Mouse (Mus musculus) ovary, adult 18-20 months (tissue): ENCODE measurements around the gene Nisch.

Experiments
- DNase-seq: peaks from one replicate; pipeline ENCODE4 v3.0.0; 2022; ENCODE audit warnings: low spot score, mixed read lengths

The Nisch gene

GRCm38 (mm10) chr14:31191936-31192335, 24.8 kb downstream of the Nisch start:
- no peak for DNase-seq

GRCm38 (mm10) chr14:31189348-31189747, 27.4 kb downstream of the Nisch start:
- DNase-seq = no peak

- DNase-seq = no peak
These were observed 28.0 kb downstream of the Nisch start for GRCm38 (mm10) chr14:31188771-31189181.

- DNase-seq = no peak
These were observed 30.1 kb downstream of the Nisch start for GRCm38 (mm10) chr14:31186656-31187055.

- no peak for DNase-seq
These were observed 32.6 kb downstream of the Nisch start for GRCm38 (mm10) chr14:31184195-31184594.

GRCm38 (mm10) chr14:31183541-31183940, 33.2 kb downstream of the Nisch start:
- DNase-seq = no peak

- DNase-seq = no peak
These were observed 33.9 kb downstream of the Nisch start for GRCm38 (mm10) chr14:31182786-31183290.

- DNase-seq = no peak
These were observed 35.2 kb downstream of the Nisch start for GRCm38 (mm10) chr14:31181512-31181911.

- no peak for DNase-seq
These were observed 36.9 kb downstream of the Nisch start for GRCm38 (mm10) chr14:31179677-31180365.

GRCm38 (mm10) chr14:31177715-31178114, 39.0 kb downstream of the Nisch start:
- no peak for DNase-seq

GRCm38 (mm10) chr14:31177287-31177686, 39.5 kb downstream of the Nisch start:
- DNase-seq = no peak

GRCm38 (mm10) chr14:31173537-31173936, 43.2 kb downstream of the Nisch start:
- DNase-seq = no peak

GRCm38 (mm10) chr14:31172781-31173455, 43.8 kb downstream of the Nisch start:
- no peak for DNase-seq

GRCm38 (mm10) chr14:31171821-31172220, 44.9 kb downstream of the Nisch start:
- DNase-seq = no peak

- DNase-seq = no peak
These were observed 45.4 kb downstream of the Nisch start for GRCm38 (mm10) chr14:31171386-31171785.

- DNase-seq = no peak
These were observed 45.8 kb downstream of the Nisch start for GRCm38 (mm10) chr14:31170963-31171362.

GRCm38 (mm10) chr14:31169508-31169907, 47.2 kb downstream of the Nisch start:
- no peak for DNase-seq

GRCm38 (mm10) chr14:31168425-31168824, 48.3 kb downstream of the Nisch start, which contains the start of gene Stab1:
Gene Stab1 (minus strand): TSS chr14:31168641.
- DNase-seq = no peak

GRCm38 (mm10) chr14:31166827-31167226, 49.9 kb downstream of the Nisch start:
- DNase-seq = no peak

GRCm38 (mm10) chr14:31165991-31166630, 50.6 kb downstream of the Nisch start:
- DNase-seq = no peak

- DNase-seq = no peak
These were observed 51.3 kb downstream of the Nisch start for GRCm38 (mm10) chr14:31165458-31165857.

- DNase-seq = no peak
These were observed 51.7 kb downstream of the Nisch start for GRCm38 (mm10) chr14:31165010-31165409.

- DNase-seq = no peak
These were observed 52.7 kb downstream of the Nisch start for GRCm38 (mm10) chr14:31164067-31164466.
